Mouse (Mus musculus) neutrophil, adult 5-6 weeks (primary cell): Measurements from ENCODE around the gene Carnmt1. TPM values are rescaled to one million over a fixed set of nuclear protein-coding genes. Genes with fewer than 3 reads are reported as not detected.

Source experiments
- ATAC-seq: fragments of 151-379, 151-347 bp; 2 replicates; pipeline ENCODE4 v1.8.0; 2017; ENCODE audit warnings: mild to moderate bottlenecking, moderate TSS enrichment; ENCODE audit not compliant: insufficient number of reproducible peaks, poor library complexity, low FRiP score, severe bottlenecking; ENCODE audit errors: extremely low read depth
- total RNA-seq: library from RNA; stranded (forward); fragments of 200-1000 nt; gene quantifications from 2 replicates; pipeline ENCODE4 v1.2.3, GENCODE M21; 2017

The Carnmt1 gene
- total RNA-seq, 1 experiment from 2014 or later = 9.4 TPM

- ATAC-seq = no peak
Observed at GRCm38 (mm10) chr19:18650473-18650872, 20.1 kb upstream of the Carnmt1 start.

DNA sequence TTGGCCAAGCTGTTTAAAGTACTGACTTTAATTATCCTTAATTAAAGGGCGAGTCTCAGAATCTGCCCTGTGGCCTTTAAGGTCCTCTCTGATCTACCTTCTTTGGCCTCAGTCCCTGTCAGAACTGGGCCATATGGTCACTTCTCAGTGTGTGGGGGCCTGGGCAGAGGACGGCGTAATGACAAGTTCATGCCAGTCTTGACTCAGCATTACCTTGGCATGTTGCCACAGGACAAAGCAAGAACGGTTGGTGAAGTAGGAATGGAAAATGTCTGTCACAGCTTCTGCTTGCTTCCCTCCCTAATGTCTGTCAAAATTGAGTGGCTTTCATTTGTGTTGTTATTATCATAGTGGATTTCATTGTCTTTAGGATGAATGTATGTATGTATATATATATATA is 18.0 kb upstream of the Carnmt1 start:
- no peak for ATAC-seq

- no peak for ATAC-seq
Observed at GRCm38 (mm10) chr19:18653058-18653457, 17.5 kb upstream of the Carnmt1 start.

DNA sequence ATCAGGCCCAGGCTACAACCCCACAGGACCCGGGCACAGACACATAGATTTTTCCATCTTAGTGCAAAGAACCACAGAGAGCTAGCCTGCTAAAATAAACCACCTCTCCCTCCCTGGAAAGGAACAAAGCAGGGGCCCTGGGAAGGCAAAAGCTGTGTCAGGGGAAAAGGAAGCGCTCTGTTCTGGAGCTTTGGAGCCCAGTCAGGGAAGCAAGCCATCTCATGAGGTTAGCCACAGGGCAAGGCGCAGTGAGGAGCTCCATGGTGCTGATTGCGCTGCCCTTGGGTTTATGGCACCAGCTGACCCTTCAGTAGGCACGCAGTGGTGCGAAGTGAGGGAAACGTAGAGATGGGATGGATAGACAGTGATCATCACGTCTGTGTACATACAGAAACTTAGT is 16.2 kb upstream of the Carnmt1 start:
- ATAC-seq = no peak

DNA sequence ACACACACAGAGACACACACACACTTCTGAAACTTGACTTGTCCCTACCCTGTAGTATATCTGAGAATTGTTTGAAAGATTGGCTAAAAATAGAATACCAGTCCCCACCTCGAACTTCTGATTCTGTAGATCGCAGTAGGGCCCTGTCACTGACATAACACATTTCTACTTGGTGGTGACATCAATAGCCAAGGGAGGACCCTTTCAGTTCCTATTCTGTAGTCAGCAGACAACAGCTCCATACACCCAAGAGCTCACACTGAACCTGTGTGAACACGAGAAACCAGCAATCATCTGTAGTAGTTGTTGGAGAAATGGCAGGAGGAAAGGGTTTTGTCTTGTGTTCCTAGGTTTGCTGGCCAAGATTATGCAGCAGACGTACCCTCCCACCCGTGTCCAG is 15.6 kb upstream of the Carnmt1 start:
- ATAC-seq = no peak

DNA sequence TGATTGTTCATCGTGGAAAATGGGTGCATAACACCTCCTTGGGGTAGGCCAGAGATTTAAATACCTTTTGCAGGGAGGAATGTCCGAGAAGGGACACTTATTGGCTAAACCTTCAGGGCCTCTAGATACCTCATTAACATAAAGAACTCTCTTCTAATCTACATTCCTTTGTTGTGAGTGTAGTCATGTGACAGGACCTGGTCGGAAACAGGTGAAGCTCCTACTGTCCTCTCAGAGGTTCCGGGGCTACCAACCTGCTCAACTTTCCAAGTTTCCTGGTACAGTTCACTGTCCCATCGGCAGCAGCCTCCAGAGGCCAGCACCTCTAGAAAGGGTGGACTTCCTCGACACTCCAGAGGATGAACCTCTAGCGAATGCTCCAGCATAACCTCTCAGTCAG is 14.6 kb upstream of the Carnmt1 start:
- no peak for ATAC-seq

DNA sequence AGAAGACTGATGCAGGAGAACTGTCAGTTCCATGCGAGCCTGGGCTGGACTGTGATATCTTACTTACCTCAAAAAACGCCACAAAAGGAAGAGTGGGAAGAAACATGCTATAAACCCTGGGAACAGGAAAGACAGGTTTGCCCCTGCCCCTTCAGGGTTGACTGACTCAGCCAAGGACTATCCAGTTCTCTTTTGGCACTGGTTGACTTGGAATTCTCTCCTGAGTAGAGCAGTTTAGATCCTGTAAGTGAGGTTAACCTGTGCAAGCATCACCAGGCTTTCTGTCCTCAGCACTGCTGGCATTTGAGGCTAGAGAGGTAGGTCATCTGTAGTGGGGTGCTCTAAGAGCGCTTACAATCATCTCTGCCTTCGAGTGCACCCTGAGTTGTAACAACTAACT is 12.1 kb upstream of the Carnmt1 start:
- ATAC-seq = no peak

GRCm38 (mm10) chr19:18659349-18659748 is 11.2 kb upstream of the Carnmt1 start:
- ATAC-seq = no peak

- ATAC-seq = no peak
Observed at GRCm38 (mm10) chr19:18660466-18660865, 10.1 kb upstream of the Carnmt1 start.

DNA sequence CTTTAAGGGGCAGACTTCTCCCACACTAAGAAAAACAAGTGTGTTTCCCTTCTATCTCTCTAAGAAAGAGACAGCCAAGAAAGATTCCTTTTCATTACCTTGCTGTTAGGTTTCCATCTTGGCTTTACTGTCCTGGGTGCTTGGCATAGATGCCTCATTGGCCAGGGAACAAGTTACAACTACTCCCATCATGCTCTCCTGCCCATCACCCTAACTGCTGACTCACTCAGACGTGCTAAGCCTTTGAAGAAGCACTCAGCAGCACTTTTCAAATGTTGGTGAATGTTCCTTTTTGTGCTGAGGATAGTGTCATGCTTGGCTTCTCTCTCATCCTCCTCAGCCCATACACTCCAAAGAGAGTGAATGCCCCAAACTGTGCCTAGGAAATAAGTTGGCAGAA is 8.9 kb upstream of the Carnmt1 start:
- no peak for ATAC-seq

DNA sequence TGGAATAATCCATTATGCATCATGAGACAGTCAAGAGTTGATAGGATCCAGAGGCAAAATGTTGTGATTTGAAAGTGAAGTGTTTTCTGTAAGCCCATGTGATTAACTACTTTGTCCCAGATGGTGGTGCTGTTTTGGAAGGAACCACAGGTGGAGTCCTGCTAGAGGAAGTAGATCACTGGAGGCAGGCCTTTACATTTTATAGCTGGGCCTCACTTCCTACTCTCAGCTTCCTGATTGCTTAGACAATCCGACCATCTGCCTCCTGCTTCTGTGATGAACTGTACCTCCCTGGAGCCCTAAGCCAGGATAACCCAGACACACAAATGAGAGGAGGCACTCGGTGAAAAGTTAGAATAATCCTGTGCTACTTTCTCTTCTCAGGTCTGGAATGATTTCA is 6.7 kb upstream of the Carnmt1 start:
- peak; percentile 67 for ATAC-seq

GRCm38 (mm10) chr19:18666966-18667365 is 3.6 kb upstream of the Carnmt1 start:
- no peak for ATAC-seq

DNA sequence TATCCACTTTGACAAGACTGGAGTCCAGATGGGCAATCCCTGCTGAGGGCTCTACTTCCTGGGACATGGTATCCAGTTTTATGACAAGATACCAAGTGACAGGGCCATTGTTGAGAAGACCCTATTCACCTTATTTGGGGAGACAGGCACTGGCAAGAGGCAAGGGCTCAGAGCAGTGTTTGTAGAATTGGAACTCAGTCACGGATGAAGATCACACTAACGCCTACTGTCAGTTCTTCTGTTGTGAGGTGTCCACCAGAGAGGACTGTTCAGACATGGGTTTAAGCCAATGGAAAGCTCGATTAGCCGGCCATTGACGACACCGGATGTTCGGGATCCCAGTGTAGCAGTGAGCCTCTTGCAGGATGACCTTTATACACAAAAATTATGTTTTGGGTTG is 1.0 kb upstream of the Carnmt1 start:
- ATAC-seq = no peak

DNA sequence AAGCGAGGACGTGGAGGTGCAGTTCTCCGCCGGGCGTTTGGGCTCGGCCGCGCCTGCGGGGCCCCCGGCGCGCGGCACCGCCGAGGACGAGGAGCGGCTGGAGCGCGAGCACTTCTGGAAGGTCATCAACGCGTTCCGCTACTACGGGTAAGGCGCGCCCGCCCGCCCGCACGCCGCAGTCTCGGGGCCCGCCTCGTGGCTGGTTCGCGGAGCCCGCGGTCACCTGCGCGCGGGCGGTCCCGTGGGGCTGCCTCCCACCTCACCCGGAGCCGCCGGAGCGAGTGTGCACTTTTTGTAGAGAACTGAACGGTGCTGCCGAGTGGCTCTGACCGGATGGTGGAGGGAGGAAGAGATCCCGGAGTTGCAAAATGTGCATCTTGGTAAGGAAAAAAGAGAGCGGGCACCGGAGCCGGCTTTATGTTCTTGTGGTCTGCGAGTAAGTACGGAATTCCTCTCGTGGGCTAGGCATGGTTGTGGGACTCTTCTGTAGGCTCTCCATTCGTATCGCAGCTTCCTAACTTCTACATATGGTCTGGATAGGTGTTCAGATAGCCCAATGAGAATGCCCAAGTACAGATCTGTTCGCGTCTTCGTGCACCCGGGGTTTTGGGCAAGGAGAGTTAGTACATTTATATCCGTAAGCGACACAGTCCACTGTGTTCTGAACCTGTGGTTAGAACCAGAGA is 635 bp downstream of the Carnmt1 start:
- no peak; the same call in 1 of the 2 replicates for ATAC-seq

DNA sequence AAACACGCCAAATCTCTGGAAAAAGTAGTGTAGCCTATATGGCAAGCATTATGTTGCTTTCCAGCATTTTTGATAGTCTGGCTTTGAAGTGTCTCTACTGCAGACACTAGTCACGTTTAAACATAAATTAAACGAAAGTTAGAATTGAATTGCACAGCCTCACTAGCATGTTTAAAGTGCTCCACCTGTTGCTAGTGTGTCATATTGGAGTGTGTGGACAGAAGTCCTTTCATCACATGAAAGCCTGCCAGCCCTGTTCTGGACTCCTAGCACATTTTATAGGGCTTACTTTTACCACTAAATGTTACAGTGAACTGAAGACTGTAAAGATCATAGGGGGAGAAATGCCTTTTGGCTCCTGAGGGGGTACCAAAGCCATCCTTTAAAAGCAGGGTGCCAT is 1.9 kb downstream of the Carnmt1 start:
- ATAC-seq = no peak

GRCm38 (mm10) chr19:18673116-18673515 is 2.6 kb downstream of the Carnmt1 start:
- no peak for ATAC-seq

GRCm38 (mm10) chr19:18682142-18682541 is 11.6 kb downstream of the Carnmt1 start:
- no peak for ATAC-seq

- peak; percentile 90; the same call in 1 of the 2 replicates for ATAC-seq
Observed at GRCm38 (mm10) chr19:18687556-18687955, 17.0 kb downstream of the Carnmt1 start.

DNA sequence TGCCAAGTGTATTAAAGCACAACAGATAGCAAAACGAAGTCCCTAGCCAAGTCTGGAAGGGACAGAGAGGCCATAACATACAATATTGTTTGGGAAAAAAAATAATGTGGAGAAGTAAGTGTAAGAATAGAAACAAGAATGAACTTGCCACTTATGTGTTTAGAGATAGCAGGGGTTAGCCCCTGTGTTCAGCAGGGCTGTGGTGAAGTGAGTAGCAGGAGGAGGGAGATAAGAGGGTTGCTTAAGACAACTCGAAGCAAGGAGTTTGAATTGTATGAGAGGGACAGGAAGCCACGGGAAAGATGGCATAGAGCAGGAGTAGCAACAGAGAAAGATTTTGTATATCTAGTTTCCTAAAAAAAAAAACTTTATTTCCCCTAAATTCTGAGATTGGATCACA is 21.6 kb downstream of the Carnmt1 start:
- ATAC-seq = no peak

- no peak for ATAC-seq
Observed at GRCm38 (mm10) chr19:18692768-18693167, 22.2 kb downstream of the Carnmt1 start.

DNA sequence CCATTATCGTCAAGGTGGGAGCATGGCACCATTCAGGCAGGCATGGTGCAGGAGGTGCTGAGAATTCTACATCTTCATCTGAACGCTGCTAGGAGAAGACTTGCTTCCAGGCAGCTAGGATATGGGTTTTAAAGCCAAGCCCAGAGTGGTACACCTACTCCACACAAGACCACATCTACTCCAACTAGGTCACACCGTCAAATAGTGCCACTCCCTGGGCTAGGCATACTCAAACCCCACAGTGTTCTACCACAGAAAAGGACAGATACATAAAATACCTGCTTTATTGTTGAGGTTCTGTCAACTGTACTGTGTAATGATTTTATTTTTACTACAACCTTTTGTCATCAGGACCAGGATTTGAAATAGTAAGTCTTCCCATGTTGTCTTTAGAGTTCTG is 24.6 kb downstream of the Carnmt1 start:
- ATAC-seq = no peak
